Mouse (Mus musculus) limb, embryonic 13.5 days (tissue): ENCODE measurements around the gene Crhr2. TPM values are rescaled to one million over a fixed set of nuclear protein-coding genes. Genes with fewer than 3 reads are reported as not detected.

Source experiments
- ATAC-seq: fragments of 200-750 bp; cut with Nextera tagmentation; 2 replicates; pipeline ENCODE4 v1.8.0; 2017; ENCODE audit warnings: low read depth, moderate number of reproducible peaks, moderate TSS enrichment; ENCODE audit not compliant: low FRiP score
- H3K27ac ChIP-seq: fragments of 300-500 bp; sonication (generic); 2 replicates; pipeline ENCODE4 v1.5.1; 2015; ENCODE audit warnings: inconsistent platforms, mild to moderate bottlenecking, moderate library complexity
- H3K27me3 ChIP-seq: fragments of 300-500 bp; sonication (generic); 2 replicates; pipeline ENCODE4 v1.6.1; 2015; ENCODE audit warnings: mild to moderate bottlenecking, inconsistent platforms
- H3K36me3 ChIP-seq: fragments of 300-500 bp; sonication (generic); 2 replicates; pipeline ENCODE4 v1.6.1; 2015; ENCODE audit warnings: inconsistent platforms, mild to moderate bottlenecking, moderate library complexity
- H3K4me1 ChIP-seq: fragments of 300-500 bp; sonication (generic); 2 replicates; pipeline ENCODE4 v1.6.1; 2015; ENCODE audit warnings: inconsistent platforms
- H3K4me2 ChIP-seq: fragments of 300-500 bp; sonication (generic); replicated peaks from 2 replicates; pipeline ENCODE4 v1.6.1; 2015; ENCODE audit warnings: inconsistent platforms, mild to moderate bottlenecking, moderate library complexity
- H3K4me3 ChIP-seq: fragments of 300-500 bp; sonication (generic); 2 replicates; pipeline ENCODE4 v1.5.1; 2015; ENCODE audit warnings: moderate library complexity, mild to moderate bottlenecking, inconsistent platforms
- H3K9ac ChIP-seq: fragments of 300-500 bp; sonication (generic); 2 replicates; pipeline ENCODE4 v1.6.1; 2015; ENCODE audit warnings: mild to moderate bottlenecking, inconsistent platforms
- H3K9me3 ChIP-seq: fragments of 300-500 bp; sonication (generic); 2 replicates; pipeline ENCODE4 v1.6.1; 2016; ENCODE audit warnings: inconsistent platforms
- WGBS: fragments of 180-500 bp; shearing (Covaris S2); methylation state at CpG from one replicate; pipeline ENCODE4 v1.1.7; 2015; 5-methylcytosine and 5-hydroxymethylcytosine counted together
- polyA plus RNA-seq: library from polyadenylated mRNA; unstranded; fragments of >200 nt; fragmentation: Nextera tagmentation; extraction: Ambion mirVana; gene quantifications from 2 replicates; pipeline ENCODE4 v1.2.1, GENCODE M21; 2015

Crhr2 gene
- polyA plus RNA-seq, 1 experiment from 2014 or later, result 0.09 TPM

GRCm38 (mm10) chr6:55108358-55108757 is 24.5 kb downstream of the Crhr2 start:
- H3K9ac ChIP-seq, result no peak overlapping the region
- no peak overlapping the region for H3K4me3 ChIP-seq
- ATAC-seq, result no peak
- H3K4me1 ChIP-seq, result no peaks in the 10 kb centered on the region
- no peak overlapping the region for H3K4me2 ChIP-seq
- no peak overlapping the region for H3K27ac ChIP-seq
- WGBS, result 16% methylated on average over 7 of the region's 7 CpGs
- H3K9me3 ChIP-seq, result no peaks in the 10 kb centered on the region
- H3K36me3 ChIP-seq, result no peaks in the 10 kb centered on the region
- H3K27me3 ChIP-seq, result peaks cover 24% of the 10 kb centered on the region

GRCm38 (mm10) chr6:55098603-55099002 is 34.2 kb downstream of the Crhr2 start:
- WGBS, result 73% methylated on average over 5 of the region's 5 CpGs
- no peaks in the 10 kb centered on the region for H3K27me3 ChIP-seq
- no peaks in the 10 kb centered on the region for H3K9me3 ChIP-seq
- no peaks in the 10 kb centered on the region for H3K4me1 ChIP-seq
- H3K9ac ChIP-seq, result no peak overlapping the region
- H3K27ac ChIP-seq, result no peak overlapping the region
- no peak for ATAC-seq
- no peak overlapping the region for H3K4me3 ChIP-seq
- no peaks in the 10 kb centered on the region for H3K36me3 ChIP-seq
- H3K4me2 ChIP-seq, result no peak overlapping the region

- Histone ChIP-seq H3K27ac (no peak overlapping the region), H3K4me2 (no peak overlapping the region), H3K9me3 (no peaks in the 10 kb centered on the region), H3K4me3 (no peak overlapping the region), H3K27me3 (no peaks in the 10 kb centered on the region), H3K4me1 (no peaks in the 10 kb centered on the region), H3K36me3 (no peaks in the 10 kb centered on the region), H3K9ac (no peak overlapping the region)
- 71% methylated on average over 5 of the region's 5 CpGs for WGBS
- no peak for ATAC-seq
These were observed 34.8 kb downstream of the Crhr2 start for GRCm38 (mm10) chr6:55098030-55098429.

GRCm38 (mm10) chr6:55093431-55094146 is 39.2 kb downstream of the Crhr2 start:
- no peaks in the 10 kb centered on the region for H3K27me3 ChIP-seq

GRCm38 (mm10) chr6:55091396-55091795 is 41.4 kb downstream of the Crhr2 start:
- no peaks in the 10 kb centered on the region for H3K27me3 ChIP-seq
- H3K36me3 ChIP-seq, result no peaks in the 10 kb centered on the region
- H3K9me3 ChIP-seq, result no peaks in the 10 kb centered on the region
- ATAC-seq, result no peak
- H3K27ac ChIP-seq, result no peak overlapping the region
- H3K4me3 ChIP-seq, result no peak overlapping the region
- no peaks in the 10 kb centered on the region for H3K4me1 ChIP-seq
- H3K4me2 ChIP-seq, result no peak overlapping the region
- H3K9ac ChIP-seq, result no peak overlapping the region
- 88% methylated on average over 9 of the region's 9 CpGs for WGBS

More at GRCm38 (mm10) chr6:55093431-55094146, 39.2 kb downstream of the Crhr2 start:
- H3K36me3 ChIP-seq, result no peaks in the 10 kb centered on the region
- H3K4me1 ChIP-seq, result no peaks in the 10 kb centered on the region
- no peak overlapping the region for H3K4me3 ChIP-seq
- H3K9ac ChIP-seq, result no peak overlapping the region
- no peak overlapping the region for H3K4me2 ChIP-seq
- no peaks in the 10 kb centered on the region for H3K9me3 ChIP-seq
- WGBS, result 31% methylated on average over 6 of the region's 6 CpGs
- ATAC-seq, result no peak
- no peak overlapping the region for H3K27ac ChIP-seq

- no peak overlapping the region for H3K9ac ChIP-seq
- no peak for ATAC-seq
- H3K27ac ChIP-seq, result no peak overlapping the region
- H3K9me3 ChIP-seq, result no peaks in the 10 kb centered on the region
- H3K36me3 ChIP-seq, result no peaks in the 10 kb centered on the region
- 40% methylated on average over 4 of the region's 4 CpGs for WGBS
- H3K4me1 ChIP-seq, result no peaks in the 10 kb centered on the region
- no peaks in the 10 kb centered on the region for H3K27me3 ChIP-seq
- no peak overlapping the region for H3K4me3 ChIP-seq
- H3K4me2 ChIP-seq, result no peak overlapping the region
These were observed 42.2 kb downstream of the Crhr2 start for GRCm38 (mm10) chr6:55090639-55091038.

- Histone ChIP-seq H3K9ac (no peak overlapping the region), H3K4me1 (no peaks in the 10 kb centered on the region), H3K27me3 (no peaks in the 10 kb centered on the region), H3K4me3 (no peak overlapping the region), H3K36me3 (no peaks in the 10 kb centered on the region), H3K4me2 (no peak overlapping the region), H3K9me3 (no peaks in the 10 kb centered on the region), H3K27ac (no peak overlapping the region)
- 26% methylated on average over 4 of the region's 4 CpGs for WGBS
- ATAC-seq, result no peak
These were observed 45.5 kb downstream of the Crhr2 start for GRCm38 (mm10) chr6:55087355-55087754.

GRCm38 (mm10) chr6:55082261-55083051 is 50.4 kb downstream of the Crhr2 start:
- Histone ChIP-seq H3K4me1 (no peaks in the 10 kb centered on the region), H3K4me3 (no peak overlapping the region), H3K9me3 (no peaks in the 10 kb centered on the region), H3K36me3 (peaks cover 37% of the 10 kb centered on the region), H3K27ac (no peak overlapping the region), H3K4me2 (no peak overlapping the region), H3K27me3 (no peaks in the 10 kb centered on the region), H3K9ac (no peak overlapping the region)
- WGBS, result 67% methylated on average over 7 of the region's 7 CpGs
- ATAC-seq, result no peak

- H3K9me3 ChIP-seq, result no peaks in the 10 kb centered on the region
- no peak overlapping the region for H3K4me2 ChIP-seq
- no peaks in the 10 kb centered on the region for H3K4me1 ChIP-seq
- no peak for ATAC-seq
- no peak overlapping the region for H3K27ac ChIP-seq
- WGBS, result 87% methylated on average over 3 of the region's 3 CpGs
- no peaks in the 10 kb centered on the region for H3K27me3 ChIP-seq
- no peak overlapping the region for H3K4me3 ChIP-seq
- peaks cover 48% of the 10 kb centered on the region for H3K36me3 ChIP-seq
- H3K9ac ChIP-seq, result no peak overlapping the region
These were observed 51.4 kb downstream of the Crhr2 start for GRCm38 (mm10) chr6:55081379-55081778.

- H3K36me3 ChIP-seq, result peaks cover 85% of the 10 kb centered on the region
These were observed 56.1 kb downstream of the Crhr2 start for GRCm38 (mm10) chr6:55076561-55077255.

GRCm38 (mm10) chr6:55065903-55066302 is 66.9 kb downstream of the Crhr2 start:
- no peaks in the 10 kb centered on the region for H3K27me3 ChIP-seq
- H3K27ac ChIP-seq, result no peak overlapping the region
- H3K9me3 ChIP-seq, result no peaks in the 10 kb centered on the region
- no peak overlapping the region for H3K9ac ChIP-seq
- no peaks in the 10 kb centered on the region for H3K4me1 ChIP-seq
- 92% methylated on average over 2 of the region's 2 CpGs for WGBS
- H3K36me3 ChIP-seq, result peaks cover 77% of the 10 kb centered on the region
- no peak overlapping the region for H3K4me3 ChIP-seq
- ATAC-seq, result no peak
- H3K4me2 ChIP-seq, result no peak overlapping the region

More at GRCm38 (mm10) chr6:55076561-55077255, 56.1 kb downstream of the Crhr2 start:
- Histone ChIP-seq H3K9ac (no peak overlapping the region), H3K27ac (no peak overlapping the region), H3K9me3 (no peaks in the 10 kb centered on the region), H3K27me3 (no peaks in the 10 kb centered on the region), H3K4me3 (no peak overlapping the region), H3K4me1 (no peaks in the 10 kb centered on the region), H3K4me2 (no peak overlapping the region)
- WGBS, result 74% methylated on average over 4 of the region's 4 CpGs
- no peak for ATAC-seq

GRCm38 (mm10) chr6:55064477-55064827 is 68.4 kb downstream of the Crhr2 start:
- Histone ChIP-seq H3K4me2 (no peak overlapping the region), H3K4me1 (no peaks in the 10 kb centered on the region), H3K9ac (no peak overlapping the region), H3K36me3 (peaks cover 86% of the 10 kb centered on the region), H3K9me3 (no peaks in the 10 kb centered on the region), H3K4me3 (no peak overlapping the region), H3K27ac (no peak overlapping the region), H3K27me3 (no peaks in the 10 kb centered on the region)
- 97% methylated on average over 7 of the region's 7 CpGs for WGBS
- no peak for ATAC-seq
